Mouse (Mus musculus): ENCODE results near the gene Ccng1. TPM values are rescaled to one million over a fixed set of nuclear protein-coding genes. Genes with fewer than 3 reads are reported as not detected.

Gene Ccng1
- polyA plus RNA-seq (2015; fragmentation: Nextera tagmentation; extraction: Ambion mirVana): 17.7 and 17.9 TPM in 2 replicates

DNA sequence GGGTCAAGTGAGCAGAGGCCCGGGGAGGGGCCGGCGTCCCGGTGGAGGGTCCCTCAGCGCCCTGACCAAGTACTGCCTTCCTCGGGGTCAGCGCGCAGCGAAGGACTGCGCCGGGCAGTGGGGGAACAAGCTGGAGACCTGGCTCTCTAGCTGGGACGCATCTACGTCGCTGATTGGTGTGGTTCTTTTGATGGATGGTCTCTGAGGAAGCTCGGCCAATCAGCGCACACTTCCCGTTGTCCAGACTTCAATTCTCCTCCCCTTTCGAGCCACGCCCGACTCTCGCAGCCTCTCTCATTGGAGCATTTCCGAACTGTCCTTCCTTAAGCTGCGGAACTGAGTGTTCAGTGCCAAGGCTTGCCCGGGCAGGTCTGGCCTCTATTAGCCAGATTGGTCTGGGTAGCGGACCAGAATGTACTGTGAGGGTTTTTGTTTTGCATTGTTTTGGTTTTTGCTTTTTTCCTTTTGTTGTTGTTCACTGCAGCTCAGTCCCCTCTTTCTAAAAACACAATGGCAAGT lies at the start of gene Ccng1:
TSS of gene Ccng1 (minus strand) at position 203 of the 519 bp plus-strand sequence.
- Histone ChIP-seq H3K27ac (replicated peaks) (peak within 1 kb of the TSS; percentile 66), H3K4me1 (replicated peaks) (peaks cover 14% of the 10 kb centered on the region), H3K9ac (peak within 1 kb of the TSS; percentile 81), H3K4me3 (replicated peaks) (peak within 1 kb of the TSS; percentile 76), H3K4me2 (peak within 1 kb of the TSS; percentile 84), H3K27me3 (no peaks in the 10 kb centered on the region), H3K9me3 (replicated peaks) (no peaks in the 10 kb centered on the region), H3K36me3 (replicated peaks) (peaks cover 10% of the 10 kb centered on the region; the same call in 1 of the 2 replicates)
- 1% methylated on average over 25 of the region's 25 CpGs for WGBS (ENCODE audit: insufficient replicate concordance)
- ATAC-seq (ENCODE audit: insufficient read depth): peak; percentile 99

DNA sequence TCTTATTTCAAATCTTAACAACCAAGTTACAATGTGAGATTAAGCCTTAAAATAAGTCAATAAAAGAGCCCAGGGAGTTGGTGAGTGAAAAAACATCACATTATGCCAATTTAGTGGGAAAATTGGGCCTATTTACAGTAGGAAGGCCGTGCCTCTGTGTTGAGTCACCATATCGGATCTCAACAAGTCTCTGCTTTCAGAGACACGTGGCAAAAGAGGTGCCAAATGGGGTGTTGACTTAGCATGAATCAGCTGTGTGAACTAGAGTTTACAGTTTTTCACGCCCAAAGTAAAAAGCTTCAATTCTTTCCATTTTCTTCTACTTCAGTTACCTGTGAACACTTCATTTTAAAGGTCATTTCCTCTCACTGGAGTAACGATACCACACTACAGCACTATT lies 35.2 kb upstream of the Ccng1 start:
- no peak overlapping the region for H3K4me2 ChIP-seq
- H3K9ac ChIP-seq: no peak overlapping the region
- no peak overlapping the region for H3K27ac ChIP-seq (replicated peaks)
- WGBS (ENCODE audit: insufficient replicate concordance): 62% methylated on average over 5 of the region's 5 CpGs
- no peak overlapping the region for H3K4me3 ChIP-seq (replicated peaks)
- H3K36me3 ChIP-seq (replicated peaks): no peaks in the 10 kb centered on the region
- H3K27me3 ChIP-seq: no peaks in the 10 kb centered on the region
- H3K4me1 ChIP-seq (replicated peaks): no peaks in the 10 kb centered on the region
- no peak for ATAC-seq (ENCODE audit: insufficient read depth)
- H3K9me3 ChIP-seq (replicated peaks): no peaks in the 10 kb centered on the region

DNA sequence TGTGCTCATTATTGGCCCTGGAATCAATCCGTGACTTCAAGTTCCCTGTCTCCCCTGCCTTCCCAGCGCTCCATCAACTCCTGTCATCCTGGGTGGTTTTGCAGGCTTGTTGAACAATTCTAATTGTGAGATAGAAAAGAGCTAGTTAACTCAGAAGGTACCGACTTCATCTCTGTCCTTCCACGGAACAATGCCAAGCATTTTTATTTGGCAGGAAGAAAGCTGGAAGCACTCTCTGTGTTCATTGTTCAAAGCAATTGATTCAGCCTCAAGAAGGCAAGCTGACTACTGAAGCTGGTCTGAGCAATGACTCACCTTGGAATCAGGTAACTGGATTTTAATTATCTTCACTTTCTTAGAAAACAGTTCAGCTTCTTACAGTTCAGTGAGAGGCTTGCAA lies 34.6 kb upstream of the Ccng1 start:
- Histone ChIP-seq H3K36me3 (replicated peaks) (no peaks in the 10 kb centered on the region), H3K4me3 (replicated peaks) (no peak overlapping the region), H3K27me3 (no peaks in the 10 kb centered on the region), H3K4me1 (replicated peaks) (no peaks in the 10 kb centered on the region), H3K9me3 (replicated peaks) (no peaks in the 10 kb centered on the region), H3K4me2 (no peak overlapping the region), H3K27ac (replicated peaks) (no peak overlapping the region), H3K9ac (no peak overlapping the region)
- 45% methylated on average over 4 of the region's 4 CpGs for WGBS (ENCODE audit: insufficient replicate concordance)
- no peak for ATAC-seq (ENCODE audit: insufficient read depth)

DNA sequence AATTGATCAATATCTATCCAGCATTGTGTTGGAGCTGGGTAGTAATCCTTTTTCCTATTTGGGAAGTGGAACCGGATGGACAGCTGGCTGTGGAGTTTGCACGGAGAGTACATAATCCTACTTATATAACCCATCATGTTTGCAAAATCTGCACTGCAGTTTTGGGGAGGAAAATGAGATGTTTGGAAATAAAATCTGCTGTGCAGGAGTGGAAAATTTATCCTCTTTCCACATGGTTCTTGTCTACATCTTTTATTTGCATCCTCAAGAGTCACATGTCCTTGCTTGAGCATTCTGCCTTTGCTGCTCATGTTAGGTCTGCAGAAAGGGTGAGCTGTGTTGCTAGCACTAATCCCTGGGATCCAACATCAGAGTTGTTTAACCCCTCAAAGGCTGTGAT lies 31.8 kb upstream of the Ccng1 start:
- Histone ChIP-seq H3K4me2 (no peak overlapping the region), H3K4me3 (replicated peaks) (no peak overlapping the region), H3K27me3 (no peaks in the 10 kb centered on the region), H3K36me3 (replicated peaks) (no peaks in the 10 kb centered on the region), H3K4me1 (replicated peaks) (no peaks in the 10 kb centered on the region), H3K9ac (no peak overlapping the region), H3K27ac (replicated peaks) (no peak overlapping the region), H3K9me3 (replicated peaks) (no peaks in the 10 kb centered on the region)
- WGBS (ENCODE audit: insufficient replicate concordance): 76% methylated on average over 2 of the region's 2 CpGs
- ATAC-seq (ENCODE audit: insufficient read depth): no peak

GRCm38 (mm10) chr11:40784326-40784725 lies 29.2 kb upstream of the Ccng1 start:
- ATAC-seq (ENCODE audit: insufficient read depth): no peak
- Histone ChIP-seq H3K4me3 (replicated peaks) (no peak overlapping the region), H3K36me3 (replicated peaks) (no peaks in the 10 kb centered on the region), H3K9me3 (replicated peaks) (no peaks in the 10 kb centered on the region), H3K27ac (replicated peaks) (no peak overlapping the region), H3K27me3 (no peaks in the 10 kb centered on the region), H3K9ac (no peak overlapping the region), H3K4me1 (replicated peaks) (no peaks in the 10 kb centered on the region), H3K4me2 (no peak overlapping the region)
- 63% methylated on average over 8 of the region's 8 CpGs for WGBS (ENCODE audit: insufficient replicate concordance)

DNA sequence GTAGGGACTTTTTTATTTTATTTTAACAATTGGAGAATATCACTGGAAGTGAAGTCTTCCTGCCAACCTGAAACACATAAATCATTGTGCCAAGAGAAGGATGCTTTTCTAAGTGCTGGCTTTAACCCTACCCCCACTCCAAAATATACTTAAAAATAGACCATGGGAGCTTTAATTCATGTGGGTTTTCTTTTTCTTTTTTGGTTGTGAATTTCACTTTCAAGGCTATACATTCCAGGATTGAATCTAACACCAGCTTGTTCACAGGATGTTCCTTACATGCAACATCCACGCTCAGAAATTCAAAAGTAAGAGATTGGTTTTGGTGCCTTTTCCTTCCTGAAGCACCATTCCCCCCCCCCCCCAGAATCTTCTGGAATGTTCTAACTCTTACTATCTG lies 28.2 kb upstream of the Ccng1 start:
- no peak for ATAC-seq (ENCODE audit: insufficient read depth)
- Histone ChIP-seq H3K4me3 (replicated peaks) (no peak overlapping the region), H3K27me3 (no peaks in the 10 kb centered on the region), H3K4me2 (no peak overlapping the region), H3K9ac (no peak overlapping the region), H3K4me1 (replicated peaks) (no peaks in the 10 kb centered on the region), H3K36me3 (replicated peaks) (no peaks in the 10 kb centered on the region), H3K9me3 (replicated peaks) (no peaks in the 10 kb centered on the region), H3K27ac (replicated peaks) (no peak overlapping the region)
- WGBS (ENCODE audit: insufficient replicate concordance): 71% methylated on average over 1 of the region's 1 CpGs

GRCm38 (mm10) chr11:40781857-40782256 lies 26.7 kb upstream of the Ccng1 start:
- Histone ChIP-seq H3K27me3 (no peaks in the 10 kb centered on the region), H3K9ac (no peak overlapping the region), H3K9me3 (replicated peaks) (no peaks in the 10 kb centered on the region), H3K4me1 (replicated peaks) (no peaks in the 10 kb centered on the region), H3K27ac (replicated peaks) (no peak overlapping the region), H3K36me3 (replicated peaks) (no peaks in the 10 kb centered on the region), H3K4me3 (replicated peaks) (no peak overlapping the region), H3K4me2 (no peak overlapping the region)
- 42% methylated on average over 2 of the region's 2 CpGs for WGBS (ENCODE audit: insufficient replicate concordance)
- no peak for ATAC-seq (ENCODE audit: insufficient read depth)

GRCm38 (mm10) chr11:40775315-40776269 lies 20.5 kb upstream of the Ccng1 start:
- H3K4me1 ChIP-seq (replicated peaks): no peaks in the 10 kb centered on the region
- H3K36me3 ChIP-seq (replicated peaks): no peaks in the 10 kb centered on the region
- H3K4me3 ChIP-seq (replicated peaks): no peak overlapping the region
- no peak overlapping the region for H3K9ac ChIP-seq
- H3K9me3 ChIP-seq (replicated peaks): no peaks in the 10 kb centered on the region
- H3K27ac ChIP-seq (replicated peaks): no peak overlapping the region
- no peak overlapping the region for H3K4me2 ChIP-seq
- H3K27me3 ChIP-seq: no peaks in the 10 kb centered on the region
- WGBS (ENCODE audit: insufficient replicate concordance): 48% methylated on average over 12 of the region's 12 CpGs
- no peak for ATAC-seq (ENCODE audit: insufficient read depth)

GRCm38 (mm10) chr11:40764690-40765089 lies 9.6 kb upstream of the Ccng1 start:
- Histone ChIP-seq H3K4me2 (no peak overlapping the region), H3K27ac (replicated peaks) (no peak overlapping the region), H3K4me3 (replicated peaks) (no peak overlapping the region), H3K9me3 (replicated peaks) (no peaks in the 10 kb centered on the region), H3K27me3 (no peaks in the 10 kb centered on the region), H3K36me3 (replicated peaks) (no peaks in the 10 kb centered on the region), H3K4me1 (replicated peaks) (no peaks in the 10 kb centered on the region), H3K9ac (no peak overlapping the region)
- ATAC-seq (ENCODE audit: insufficient read depth): no peak
- WGBS (ENCODE audit: insufficient replicate concordance): 51% methylated on average over 4 of the region's 4 CpGs

GRCm38 (mm10) chr11:40763395-40763794 lies 8.3 kb upstream of the Ccng1 start:
- H3K27me3 ChIP-seq: no peaks in the 10 kb centered on the region
- H3K27ac ChIP-seq (replicated peaks): no peak overlapping the region
- no peaks in the 10 kb centered on the region for H3K36me3 ChIP-seq (replicated peaks)
- 12% methylated on average over 2 of the region's 2 CpGs for WGBS (ENCODE audit: insufficient replicate concordance)
- ATAC-seq (ENCODE audit: insufficient read depth): no peak
- no peak overlapping the region for H3K4me2 ChIP-seq
- H3K9me3 ChIP-seq (replicated peaks): no peaks in the 10 kb centered on the region
- H3K4me1 ChIP-seq (replicated peaks): no peaks in the 10 kb centered on the region
- no peak overlapping the region for H3K9ac ChIP-seq
- no peak overlapping the region for H3K4me3 ChIP-seq (replicated peaks)

GRCm38 (mm10) chr11:40759896-40760295 lies 4.8 kb upstream of the Ccng1 start:
- H3K9ac ChIP-seq: no peak overlapping the region
- H3K27me3 ChIP-seq: no peaks in the 10 kb centered on the region
- H3K36me3 ChIP-seq (replicated peaks): no peaks in the 10 kb centered on the region
- H3K4me2 ChIP-seq: no peak overlapping the region
- WGBS (ENCODE audit: insufficient replicate concordance): 65% methylated on average over 8 of the region's 8 CpGs
- no peaks in the 10 kb centered on the region for H3K9me3 ChIP-seq (replicated peaks)
- peaks cover 7% of the 10 kb centered on the region; the same call in 1 of the 2 replicates for H3K4me1 ChIP-seq (replicated peaks)
- no peak overlapping the region for H3K27ac ChIP-seq (replicated peaks)
- no peak overlapping the region for H3K4me3 ChIP-seq (replicated peaks)
- ATAC-seq (ENCODE audit: insufficient read depth): no peak
